Mouse (Mus musculus) ovary, postnatal 36 days (tissue): ENCODE data around the gene Erc2.

Experiments used
- DNase-seq: peaks from one replicate; pipeline ENCODE4 v3.0.0; 2022; ENCODE audit warnings: low spot score, mixed read lengths

Erc2 gene

GRCm38 (mm10) chr14:27778503-27778902 lies 156.3 kb downstream of the Erc2 start:
- no peak for DNase-seq

- DNase-seq, result no peak
These were observed 156.9 kb downstream of the Erc2 start for GRCm38 (mm10) chr14:27778982-27779701.

GRCm38 (mm10) chr14:27781221-27781620 lies 159.0 kb downstream of the Erc2 start:
- DNase-seq, result no peak

GRCm38 (mm10) chr14:27784826-27785225 lies 162.6 kb downstream of the Erc2 start:
- DNase-seq, result no peak

GRCm38 (mm10) chr14:27785562-27785961 lies 163.3 kb downstream of the Erc2 start:
- no peak for DNase-seq

- DNase-seq, result no peak
These were observed 167.1 kb downstream of the Erc2 start for GRCm38 (mm10) chr14:27789066-27789898.

- no peak for DNase-seq
These were observed 176.1 kb downstream of the Erc2 start for GRCm38 (mm10) chr14:27798184-27798934.

- no peak for DNase-seq
These were observed 178.5 kb downstream of the Erc2 start for GRCm38 (mm10) chr14:27800766-27801165.

- DNase-seq, result no peak
These were observed 181.7 kb downstream of the Erc2 start for GRCm38 (mm10) chr14:27803961-27804360.

GRCm38 (mm10) chr14:27805064-27805463 lies 182.8 kb downstream of the Erc2 start:
- DNase-seq, result no peak

GRCm38 (mm10) chr14:27808080-27808479 lies 185.9 kb downstream of the Erc2 start:
- DNase-seq, result peak; percentile 13

GRCm38 (mm10) chr14:27808523-27809114 lies 186.4 kb downstream of the Erc2 start:
- DNase-seq, result no peak

- DNase-seq, result no peak
These were observed 188.6 kb downstream of the Erc2 start for GRCm38 (mm10) chr14:27810790-27811189.

GRCm38 (mm10) chr14:27811649-27812048 lies 189.4 kb downstream of the Erc2 start:
- DNase-seq, result no peak

- DNase-seq, result no peak
These were observed 193.5 kb downstream of the Erc2 start for GRCm38 (mm10) chr14:27815739-27816138.

- no peak for DNase-seq
These were observed 196.8 kb downstream of the Erc2 start for GRCm38 (mm10) chr14:27818986-27819385.

- DNase-seq, result peak; percentile 8
These were observed 199.6 kb downstream of the Erc2 start for GRCm38 (mm10) chr14:27821801-27822200.

GRCm38 (mm10) chr14:27822566-27822965 lies 200.3 kb downstream of the Erc2 start:
- no peak for DNase-seq

- no peak for DNase-seq
These were observed 200.8 kb downstream of the Erc2 start for GRCm38 (mm10) chr14:27823048-27823447.

GRCm38 (mm10) chr14:27823897-27824296 lies 201.7 kb downstream of the Erc2 start:
- no peak for DNase-seq

- no peak for DNase-seq
These were observed 204.6 kb downstream of the Erc2 start for GRCm38 (mm10) chr14:27826829-27827228.

GRCm38 (mm10) chr14:27828089-27828488 lies 205.9 kb downstream of the Erc2 start:
- no peak for DNase-seq
